Mouse (Mus musculus) stomach, postnatal 0 days (tissue): Measurements from ENCODE around the gene Pparg. TPM values are rescaled to one million over a fixed set of nuclear protein-coding genes. Genes with fewer than 3 reads are reported as not detected.

Experiments
- ATAC-seq: fragments of 200-750 bp; cut with Nextera tagmentation; 2 replicates; pipeline ENCODE4 v1.8.0; 2017; ENCODE audit not compliant: low FRiP score, low TSS enrichment
- DNase-seq: peaks from one replicate; pipeline ENCODE4 v3.0.0-alpha.2; 2016; ENCODE audit warnings: low spot score
- H3K27ac ChIP-seq: fragments of 300-500 bp; sonication (generic); replicated peaks from 2 replicates; pipeline ENCODE4 v1.5.1; 2014; ENCODE audit warnings: mild to moderate bottlenecking, control low read depth
- H3K27me3 ChIP-seq: fragments of 300-500 bp; sonication (generic); 2 replicates; pipeline ENCODE4 v1.6.1; 2014; ENCODE audit warnings: low read length; ENCODE audit not compliant: control insufficient read depth, insufficient read depth
- H3K36me3 ChIP-seq: fragments of 300-500 bp; sonication (generic); 2 replicates; pipeline ENCODE4 v1.6.1; 2014; ENCODE audit warnings: low read length, mixed read lengths; ENCODE audit not compliant: control insufficient read depth, insufficient read depth
- H3K4me1 ChIP-seq: fragments of 300-500 bp; sonication (generic); replicated peaks from 2 replicates; pipeline ENCODE4 v1.6.1; 2014; ENCODE audit warnings: antibody characterized with exemption; ENCODE audit not compliant: control insufficient read depth, insufficient read depth
- H3K4me2 ChIP-seq: fragments of 300-500 bp; sonication (generic); replicated peaks from 2 replicates; pipeline ENCODE4 v1.6.1; 2014; ENCODE audit warnings: low read depth, mild to moderate bottlenecking, control low read depth, moderate library complexity
- H3K4me3 ChIP-seq: fragments of 300-500 bp; sonication (generic); 2 replicates; pipeline ENCODE4 v1.5.1; 2014; ENCODE audit warnings: low read depth, low read length, control low read depth
- H3K9ac ChIP-seq: fragments of 300-500 bp; sonication (generic); 2 replicates; pipeline ENCODE4 v1.6.1; 2014; ENCODE audit warnings: mild to moderate bottlenecking, low read length, control low read depth, mixed read lengths
- H3K9me3 ChIP-seq: fragments of 300-500 bp; sonication (generic); 2 replicates; pipeline ENCODE4 v1.6.1; 2016; ENCODE audit warnings: low read length; ENCODE audit not compliant: control insufficient read depth
- CTCF ChIP-seq: IDR thresholded peaks from 2 replicates; pipeline ENCODE4 v1.5.1; 2016; ENCODE audit warnings: antibody characterized with exemption, low read depth, mild to moderate bottlenecking, moderate library complexity
- EP300 ChIP-seq: optimal IDR thresholded peaks from 2 replicates; pipeline ENCODE3; 2016; ENCODE audit warnings: antibody characterized with exemption
- WGBS: fragments of 180-500 bp; shearing (Covaris S2); extraction: QIAGEN DNeasy Blood & Tissue Kit; methylation state at CpG from one replicate; pipeline ENCODE4 v1.1.7; 2014; 5-methylcytosine and 5-hydroxymethylcytosine counted together
- polyA plus RNA-seq: library from polyadenylated mRNA; unstranded; fragments of >200 nt; fragmentation: Nextera tagmentation; extraction: Ambion mirVana; gene quantifications from 2 replicates; pipeline ENCODE4 v1.2.1, GENCODE M21; 2015

Gene Pparg
- 44.4 and 47.8 TPM in 2 replicates for polyA plus RNA-seq

DNA sequence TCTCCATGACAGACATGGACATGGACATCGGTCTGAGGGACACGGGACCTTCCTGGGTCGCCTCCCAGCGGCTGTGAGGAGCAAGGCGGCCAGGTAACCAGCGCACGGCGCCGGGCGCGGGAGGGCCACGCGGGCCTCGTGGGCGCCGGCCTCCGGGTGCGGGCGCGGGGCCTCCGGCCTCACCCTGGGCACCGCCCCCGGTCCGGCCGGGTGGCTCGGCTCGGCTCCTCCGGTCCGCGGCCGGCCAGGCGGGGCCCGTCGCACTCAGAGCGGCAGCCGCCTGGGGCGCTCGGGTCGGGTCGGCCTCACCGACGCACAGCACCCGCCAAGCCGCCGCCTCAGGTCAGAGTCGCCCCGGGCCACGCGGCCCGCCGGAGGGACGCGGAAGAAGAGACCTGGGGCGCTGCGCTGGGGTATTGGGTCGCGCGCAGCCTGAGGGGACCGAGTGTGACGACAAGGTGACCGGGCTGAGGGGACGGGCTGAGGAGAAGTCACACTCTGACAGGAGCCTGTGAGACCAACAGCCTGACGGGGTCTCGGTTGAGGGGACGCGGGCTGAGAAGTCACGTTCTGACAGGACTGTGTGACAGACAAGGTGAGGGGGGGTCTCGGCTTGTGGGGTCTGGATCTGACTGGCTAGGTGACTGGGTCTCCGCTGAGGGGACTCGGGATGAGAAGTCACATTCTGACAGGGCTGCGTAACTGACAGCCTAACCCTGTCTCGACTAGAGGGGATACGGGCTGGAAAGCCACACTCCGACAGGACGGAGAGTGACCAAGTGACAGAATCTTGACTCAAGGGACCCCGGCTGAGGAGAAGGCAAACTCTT lies at the start of gene Pparg:
TSS of gene Pparg (plus strand) at position 176 of the 830 bp plus-strand sequence.
- Histone ChIP-seq H3K9me3 (no peaks in the 10 kb centered on the region), H3K27ac (peak within 1 kb of the TSS; percentile 77), H3K4me2 (peak within 1 kb of the TSS; percentile 93), H3K4me3 (peak within 1 kb of the TSS; percentile 62), H3K36me3 (no peaks in the 10 kb centered on the region), H3K9ac (peak within 1 kb of the TSS; percentile 71), H3K4me1 (no peaks in the 10 kb centered on the region), H3K27me3 (no peaks in the 10 kb centered on the region)
- no peak for TF ChIP-seq EP300
- TF ChIP-seq CTCF = peak; percentile 58
- DNase-seq = peak; percentile 85
- peak; percentile 89 for ATAC-seq
- under 1% methylated on average over 58 of the region's 76 CpGs for WGBS

- Histone ChIP-seq H3K4me3 (no peak overlapping the region), H3K4me1 (no peaks in the 10 kb centered on the region), H3K27me3 (no peaks in the 10 kb centered on the region), H3K27ac (peak overlapping the region; percentile 58), H3K9me3 (no peaks in the 10 kb centered on the region), H3K9ac (no peak overlapping the region), H3K4me2 (peak overlapping the region; percentile 27; the same call in 1 of the 2 replicates), H3K36me3 (no peaks in the 10 kb centered on the region)
- 58% methylated on average over 12 of the region's 12 CpGs for WGBS
- DNase-seq (no peak), ATAC-seq (no peak)
- TF ChIP-seq CTCF = no peak
- TF ChIP-seq EP300 = no peak
Measured at GRCm38 (mm10) chr6:115312780-115313179, 48.0 kb upstream of the Pparg start.

- H3K9me3 ChIP-seq = no peaks in the 10 kb centered on the region
- H3K4me2 ChIP-seq = no peak overlapping the region
- DNase-seq (peak; percentile 41), ATAC-seq (peak; percentile 64)
- H3K4me3 ChIP-seq = no peak overlapping the region
- no peaks in the 10 kb centered on the region for H3K27me3 ChIP-seq
- no peak overlapping the region for H3K9ac ChIP-seq
- H3K36me3 ChIP-seq = no peaks in the 10 kb centered on the region
- no peak for TF ChIP-seq CTCF
- peak; percentile 80 for TF ChIP-seq EP300
- WGBS = 46% methylated on average over 9 of the region's 9 CpGs
- peak overlapping the region; percentile 58 for H3K27ac ChIP-seq
- H3K4me1 ChIP-seq = no peaks in the 10 kb centered on the region
Measured at GRCm38 (mm10) chr6:115313235-115313738, 47.5 kb upstream of the Pparg start.

- DNase-seq (peak; percentile 30), ATAC-seq (peak; percentile 55; the same call in 1 of the 2 replicates)
- no peaks in the 10 kb centered on the region for H3K9me3 ChIP-seq
- 34% methylated on average over 7 of the region's 7 CpGs for WGBS
- peak overlapping the region; percentile 58 for H3K27ac ChIP-seq
- H3K9ac ChIP-seq = no peak overlapping the region
- H3K36me3 ChIP-seq = no peaks in the 10 kb centered on the region
- H3K4me1 ChIP-seq = no peaks in the 10 kb centered on the region
- TF ChIP-seq CTCF = no peak
- TF ChIP-seq EP300 = no peak
- no peaks in the 10 kb centered on the region for H3K27me3 ChIP-seq
- no peak overlapping the region for H3K4me3 ChIP-seq
- H3K4me2 ChIP-seq = no peak overlapping the region
Measured at GRCm38 (mm10) chr6:115313910-115314309, 46.8 kb upstream of the Pparg start.

- TF ChIP-seq CTCF (no peak), EP300 (no peak)
- no peak overlapping the region for H3K4me3 ChIP-seq
- 55% methylated on average over 4 of the region's 4 CpGs for WGBS
- H3K36me3 ChIP-seq = no peaks in the 10 kb centered on the region
- no peaks in the 10 kb centered on the region for H3K9me3 ChIP-seq
- peak; percentile 35 for DNase-seq
- no peaks in the 10 kb centered on the region for H3K27me3 ChIP-seq
- peak overlapping the region; percentile 0; the same call in 1 of the 2 replicates for H3K27ac ChIP-seq
- no peak overlapping the region for H3K4me2 ChIP-seq
- peak; percentile 92 for ATAC-seq
- no peaks in the 10 kb centered on the region for H3K4me1 ChIP-seq
- H3K9ac ChIP-seq = no peak overlapping the region
Measured at GRCm38 (mm10) chr6:115315770-115316169, 45.0 kb upstream of the Pparg start.

DNA sequence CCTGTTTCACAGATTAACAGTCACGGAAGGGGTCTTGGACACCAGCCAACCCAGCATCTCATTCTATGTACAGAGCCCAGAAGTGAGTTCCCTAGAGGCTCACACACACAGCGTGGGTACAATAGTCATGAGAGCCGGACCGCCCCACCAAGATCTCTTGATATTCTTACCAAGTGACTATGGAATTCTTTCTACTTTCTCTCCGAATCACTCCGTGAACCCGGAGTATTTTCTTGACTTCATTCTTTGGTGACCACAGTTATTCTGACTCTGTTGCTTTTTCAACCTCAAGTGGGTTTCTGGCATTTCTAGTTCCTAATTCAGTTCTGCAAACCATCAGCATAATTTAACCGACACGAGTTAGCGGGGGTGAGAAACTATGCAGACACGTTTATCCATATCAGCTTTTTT lies 43.9 kb upstream of the Pparg start:
- ATAC-seq (no peak), DNase-seq (peak; percentile 31)
- no peaks in the 10 kb centered on the region for H3K27me3 ChIP-seq
- no peak for TF ChIP-seq EP300
- TF ChIP-seq CTCF = no peak
- H3K4me2 ChIP-seq = no peak overlapping the region
- H3K9ac ChIP-seq = no peak overlapping the region
- no peaks in the 10 kb centered on the region for H3K4me1 ChIP-seq
- 53% methylated on average over 11 of the region's 11 CpGs for WGBS
- no peak overlapping the region for H3K4me3 ChIP-seq
- no peaks in the 10 kb centered on the region for H3K36me3 ChIP-seq
- peak overlapping the region; percentile 56; the same call in 1 of the 2 replicates for H3K27ac ChIP-seq
- no peaks in the 10 kb centered on the region for H3K9me3 ChIP-seq
